Mouse (Mus musculus) ovary, postnatal 10 days (tissue): ENCODE measurements around the gene Wdr62.
"Not testable (repeated sequence)": the region's sequence is repeated elsewhere in the genome, so short reads cannot be mapped to it uniquely, and the experiment has no call there.

Source experiments
- DNase-seq: peaks from one replicate; pipeline ENCODE4 v3.0.0; 2022; ENCODE audit warnings: low spot score

Gene Wdr62

DNA sequence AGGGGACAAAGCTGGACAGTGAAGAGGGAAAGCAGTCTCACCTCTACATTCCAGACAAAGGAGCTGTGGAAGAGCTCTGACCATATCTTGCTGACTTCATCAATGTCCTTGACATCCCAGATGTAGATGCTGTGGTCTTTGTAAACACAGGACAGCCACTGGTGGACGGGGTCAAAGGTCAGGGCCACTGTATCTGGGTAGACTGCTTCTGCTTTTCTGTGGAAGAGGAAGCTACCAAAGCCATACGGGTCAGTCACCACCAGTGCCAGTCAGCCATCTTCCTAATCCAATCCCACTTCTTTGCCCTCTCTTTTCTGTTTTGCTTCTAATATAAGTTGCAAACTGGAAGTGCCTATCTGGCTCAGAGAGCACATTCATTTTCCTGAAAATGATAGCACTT is 15.2 kb downstream of the Wdr62 start:
- no peak for DNase-seq

DNA sequence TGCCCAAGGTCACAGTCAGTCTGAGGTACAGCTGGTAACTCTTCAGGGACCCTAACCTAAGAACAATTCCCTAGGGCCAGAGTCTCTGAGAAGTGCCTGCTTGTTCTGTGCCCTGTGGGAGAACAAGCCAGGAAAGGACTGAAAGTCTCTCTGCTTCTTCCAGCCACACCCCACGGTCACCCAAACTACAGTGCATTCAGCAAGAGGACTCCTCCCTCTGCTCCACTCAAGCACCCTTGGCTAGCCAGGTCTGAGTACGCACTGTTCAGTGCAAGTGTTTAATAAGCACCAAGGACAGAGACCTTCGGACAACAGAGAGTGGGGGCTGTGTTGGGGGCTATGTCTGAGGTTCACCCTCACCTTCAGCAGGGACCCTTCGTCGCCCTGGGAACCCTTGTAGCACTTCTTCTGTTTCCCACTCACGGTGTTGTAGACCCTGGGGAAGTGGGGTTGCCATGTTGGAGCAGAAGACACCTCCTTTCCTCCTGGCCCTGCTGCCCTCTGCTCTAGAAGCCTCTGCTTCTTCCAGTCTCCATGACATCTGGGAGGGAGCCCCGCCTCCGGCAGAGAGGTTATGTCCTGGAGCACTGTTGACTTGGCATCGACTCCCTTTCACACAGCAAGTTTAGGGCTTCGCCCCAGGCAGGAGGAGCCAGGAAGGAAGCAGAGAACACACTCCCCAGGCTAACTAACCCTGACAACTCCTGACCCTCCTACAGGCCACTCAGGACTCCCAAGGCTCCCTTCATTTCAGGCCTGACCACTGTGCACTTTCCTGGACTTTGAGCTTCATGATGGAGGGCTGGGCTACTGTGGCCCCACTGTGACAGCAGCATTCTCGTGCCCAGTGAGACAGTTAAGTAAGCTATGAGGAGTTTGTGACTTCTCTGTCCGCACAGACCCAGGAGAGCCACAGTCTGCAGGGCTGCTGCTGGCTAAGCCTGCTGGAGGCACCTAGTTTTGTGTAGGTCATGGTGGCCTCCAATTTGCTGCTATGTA is 28.0 kb downstream of the Wdr62 start:
- DNase-seq = no peak

DNA sequence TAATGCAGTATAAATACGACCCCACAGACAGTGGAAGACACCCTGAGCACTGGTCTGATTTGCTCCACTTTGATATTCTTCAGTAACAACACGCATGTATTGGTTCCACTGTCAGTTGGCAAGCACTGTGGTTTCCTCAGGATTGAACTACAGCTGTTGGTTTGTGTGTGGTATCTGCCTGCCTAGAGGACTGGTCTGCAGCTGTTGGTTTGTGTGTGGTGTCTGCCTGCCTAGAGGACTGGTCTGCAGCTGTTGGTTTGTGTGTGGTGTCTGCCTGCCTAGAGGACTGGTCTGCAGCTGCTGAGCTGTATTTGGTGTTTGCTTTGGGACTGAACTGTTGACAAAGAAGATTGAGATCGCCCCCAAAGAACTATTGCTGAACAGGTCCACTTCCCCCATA is 42.8 kb downstream of the Wdr62 start:
- DNase-seq = not testable (repeated sequence)

DNA sequence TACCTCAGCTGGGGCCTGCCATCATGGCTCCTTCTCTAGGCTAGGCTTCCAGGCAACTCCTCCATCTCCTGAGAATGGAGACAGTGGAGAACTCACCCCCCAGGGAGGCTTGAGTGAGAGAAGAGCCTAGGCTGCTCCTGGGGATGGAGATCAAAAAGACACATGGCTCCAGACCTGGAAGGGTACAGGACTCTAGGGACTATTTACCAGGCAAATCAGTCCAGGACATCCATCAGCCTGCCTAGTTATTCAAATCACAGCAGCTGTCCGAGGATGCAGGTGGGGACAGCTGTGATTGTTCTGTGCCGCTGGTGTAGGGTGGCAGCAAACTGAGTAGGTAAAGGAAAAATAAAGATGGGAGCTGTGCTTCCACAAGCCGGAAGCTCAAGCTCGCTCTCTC is 44.6 kb downstream of the Wdr62 start, which contains the start of gene Ovol3:
Gene Ovol3 (minus strand): TSS at position 101 of the 400 bp plus-strand sequence.
- DNase-seq = no peak

DNA sequence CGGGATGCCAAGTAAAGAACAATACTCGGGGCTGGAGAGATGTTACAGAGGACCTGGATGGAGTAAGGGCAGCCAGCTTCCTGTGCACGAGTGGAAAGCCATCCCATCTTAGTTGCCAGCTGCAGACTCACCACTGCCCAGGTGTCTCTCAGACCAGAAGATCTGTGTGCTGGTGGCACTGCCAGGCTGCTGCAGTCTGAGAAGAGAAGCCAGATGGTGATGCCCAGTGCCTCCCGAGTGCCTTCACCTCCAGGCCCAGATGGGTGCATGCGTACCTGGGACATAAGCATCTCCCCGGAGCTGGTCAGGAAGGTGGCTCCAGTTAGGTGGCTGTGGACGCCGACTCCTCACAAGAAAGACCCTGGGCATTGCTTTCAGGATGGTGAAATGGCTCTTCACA is 45.1 kb downstream of the Wdr62 start:
- no peak for DNase-seq

DNA sequence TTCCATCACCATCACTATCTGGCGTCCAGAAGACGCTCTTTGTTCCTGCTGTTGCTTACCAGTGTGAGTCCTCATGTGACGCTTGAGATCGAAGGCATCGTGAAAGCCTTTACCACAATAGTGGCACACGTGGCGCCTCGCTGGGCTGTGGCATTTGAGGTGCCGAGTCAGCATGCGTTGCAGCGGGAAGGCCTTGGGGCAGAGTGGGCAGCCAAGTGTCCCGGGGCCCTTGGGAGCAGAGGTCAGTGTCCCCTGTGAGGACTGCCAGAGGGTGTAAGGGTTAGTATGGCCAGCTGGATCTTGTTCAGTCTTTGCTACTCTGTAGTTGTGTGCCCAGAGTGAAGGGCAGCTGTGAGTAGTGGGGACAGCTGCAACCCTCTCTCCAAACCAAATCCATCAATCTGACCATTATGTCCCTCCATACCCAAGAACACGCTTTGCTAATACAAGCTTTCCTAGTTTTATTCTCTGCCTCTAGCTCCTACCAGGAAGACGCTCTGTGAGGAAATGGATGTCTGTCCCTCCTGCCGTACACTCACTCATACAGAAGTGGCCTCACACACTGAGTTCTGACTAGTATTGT is 45.9 kb downstream of the Wdr62 start:
- DNase-seq = no peak

DNA sequence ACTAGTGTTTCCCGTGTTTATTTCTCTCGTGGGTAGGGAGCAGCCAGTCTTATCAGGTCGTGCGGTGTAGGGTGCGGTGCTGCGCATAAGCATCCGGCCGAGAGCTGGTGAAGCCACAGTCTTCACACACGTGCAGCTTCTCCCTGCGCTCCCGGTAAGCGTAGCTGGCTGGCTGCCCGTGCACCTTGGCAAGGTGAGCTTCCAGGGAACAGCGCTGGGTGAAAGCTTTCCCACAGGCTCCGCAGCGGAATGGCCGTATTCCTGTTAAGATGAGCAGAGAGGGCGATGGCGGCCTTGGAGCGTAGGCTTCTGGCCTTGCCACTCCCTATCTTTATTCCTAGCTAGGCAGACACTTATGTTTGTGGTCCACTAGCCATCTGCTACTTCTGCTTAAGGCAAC is 46.8 kb downstream of the Wdr62 start:
- DNase-seq = no peak

DNA sequence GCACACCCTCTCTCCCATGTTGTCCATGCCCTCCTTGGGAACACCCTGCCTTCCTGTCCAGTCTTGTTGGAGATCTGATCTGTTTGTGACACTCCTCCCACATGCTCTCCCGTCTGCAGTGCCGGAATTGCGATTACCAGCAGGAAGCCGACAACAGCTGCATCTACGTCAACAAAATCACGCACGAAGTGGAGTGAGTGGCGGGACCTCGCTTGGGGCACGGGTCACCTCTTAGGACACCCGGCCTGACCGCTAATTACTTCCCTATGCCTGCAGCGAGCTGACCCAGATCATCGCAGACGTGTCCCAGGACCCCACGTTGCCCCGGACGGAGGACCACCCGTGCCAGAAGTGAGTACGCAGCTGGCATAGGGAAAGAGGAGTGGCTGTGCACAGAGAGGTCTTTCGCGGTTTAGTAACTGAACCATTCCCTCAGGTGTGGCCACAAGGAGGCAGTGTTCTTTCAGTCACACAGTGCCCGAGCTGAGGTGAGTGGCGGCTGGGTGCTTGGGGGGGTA is 47.5 kb downstream of the Wdr62 start:
- no peak for DNase-seq

DNA sequence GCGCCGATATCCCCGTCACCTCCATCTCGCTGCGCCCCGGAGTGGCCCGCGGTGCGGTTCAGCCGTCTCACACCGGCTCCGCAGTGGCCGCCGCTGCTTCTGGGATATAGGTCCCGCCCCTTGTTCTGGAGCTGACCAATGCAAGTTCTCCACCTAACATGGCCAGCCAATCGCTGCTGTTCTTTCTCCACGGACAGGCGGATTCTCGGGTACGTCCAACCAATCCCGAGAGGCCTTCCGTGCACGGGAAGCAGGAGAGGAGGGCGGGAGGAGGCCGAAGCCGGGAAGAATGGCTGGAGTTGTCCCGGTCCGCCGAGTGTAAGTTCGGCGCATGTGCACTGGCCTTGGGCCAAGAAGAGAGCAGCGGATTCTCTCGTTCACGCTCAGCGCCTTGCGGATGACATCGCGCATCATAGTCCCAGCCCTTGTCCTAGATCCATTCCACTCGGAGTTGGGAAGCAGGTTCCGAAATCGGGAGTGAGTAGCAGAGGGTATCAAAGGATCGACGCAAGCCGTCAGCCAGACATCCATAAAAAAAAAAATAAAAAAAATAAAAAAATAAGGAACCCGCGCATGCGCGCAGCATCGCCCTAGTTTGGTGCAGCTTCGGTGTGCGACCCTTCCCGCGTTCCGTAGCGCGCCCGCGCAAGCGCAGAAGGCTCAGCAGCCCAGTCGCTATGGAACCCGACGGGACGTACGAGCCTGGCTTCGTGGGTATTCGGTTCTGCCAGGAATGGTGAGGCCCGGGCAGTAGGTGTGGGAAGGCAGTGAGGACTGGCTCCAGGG is 48.4 kb downstream of the Wdr62 start, which contains the start of the genes Polr2i and Tbcb:
Gene Polr2i (plus strand): TSS at position 280 of the 786 bp plus-strand sequence.
Gene Tbcb (minus strand): TSS at position 604 of the 786 bp plus-strand sequence.
- peak; percentile 95 for DNase-seq

DNA sequence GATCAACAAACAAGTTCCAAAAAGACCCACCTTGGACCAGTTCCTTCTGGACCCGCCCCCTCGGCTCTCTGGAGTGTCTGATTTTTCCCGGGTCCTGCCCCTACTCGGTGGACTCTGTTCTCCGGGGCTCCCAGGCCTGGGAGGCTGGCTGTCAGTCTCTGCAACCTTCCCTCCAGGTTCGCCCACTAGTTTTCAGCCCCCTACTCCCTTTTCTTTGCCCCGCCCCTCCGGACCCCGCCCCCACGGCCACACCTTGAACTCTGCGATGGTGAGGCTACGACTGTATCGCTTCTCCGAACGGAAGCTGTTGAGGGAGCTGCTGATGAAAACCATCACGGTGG is 48.9 kb downstream of the Wdr62 start:
- DNase-seq = no peak

DNA sequence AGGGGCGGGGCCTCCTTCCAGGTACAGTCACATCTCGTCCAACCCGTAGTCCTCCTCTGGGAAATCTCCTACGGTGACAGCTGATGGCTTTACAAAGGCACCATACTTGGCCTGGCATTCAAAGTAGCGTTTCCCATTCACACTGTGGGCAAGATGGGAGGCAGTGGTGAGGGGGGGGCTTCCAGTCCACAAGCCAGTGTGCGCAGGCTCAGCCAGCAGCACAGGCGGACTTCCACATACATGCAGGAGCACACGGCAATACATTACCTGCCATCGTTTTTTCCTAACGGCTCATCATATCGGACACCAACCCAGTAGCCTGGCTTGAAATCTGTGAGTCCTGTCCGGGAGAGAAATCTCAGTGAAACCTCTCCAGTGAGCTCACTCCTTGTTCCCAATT is 56.0 kb downstream of the Wdr62 start:
- no peak for DNase-seq

DNA sequence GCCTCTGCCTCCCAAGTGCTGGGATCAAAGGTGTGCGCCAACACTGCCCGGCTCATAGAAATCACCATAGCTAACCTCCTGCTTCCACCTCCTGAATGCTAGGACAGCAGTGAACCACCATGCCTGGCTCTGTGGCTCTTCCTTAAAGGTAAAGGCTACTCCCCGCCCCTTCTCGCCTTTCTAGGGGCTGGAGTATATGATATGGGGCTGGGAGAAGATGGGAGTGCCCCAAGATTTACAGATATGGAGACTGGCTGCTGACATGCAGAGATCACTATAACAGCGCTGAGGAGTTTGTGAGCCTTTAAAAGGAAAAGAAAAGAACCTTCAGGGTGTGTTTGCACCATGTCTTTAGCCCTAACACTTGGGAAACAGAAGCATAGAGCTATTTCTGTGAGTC is 58.0 kb downstream of the Wdr62 start:
- DNase-seq = no peak

DNA sequence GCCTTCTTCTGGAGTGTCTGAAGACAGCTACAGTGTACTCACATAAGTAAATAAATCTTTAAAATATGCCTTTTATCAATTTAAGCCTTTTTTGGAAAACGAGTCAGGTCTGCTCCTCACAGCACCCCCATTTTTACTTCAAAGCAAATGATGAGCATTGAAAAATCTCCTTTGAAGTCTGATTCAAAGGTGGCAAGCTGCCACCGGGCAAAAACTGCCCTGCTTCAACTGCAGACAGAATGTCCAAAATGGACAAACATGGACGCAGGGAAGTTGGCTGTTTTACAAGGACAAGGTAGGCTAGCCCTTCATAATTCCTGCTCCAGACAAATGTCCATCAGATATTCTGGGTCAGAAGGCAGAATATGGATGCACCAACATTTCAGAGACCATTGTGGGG is 58.8 kb downstream of the Wdr62 start:
- DNase-seq = no peak

DNA sequence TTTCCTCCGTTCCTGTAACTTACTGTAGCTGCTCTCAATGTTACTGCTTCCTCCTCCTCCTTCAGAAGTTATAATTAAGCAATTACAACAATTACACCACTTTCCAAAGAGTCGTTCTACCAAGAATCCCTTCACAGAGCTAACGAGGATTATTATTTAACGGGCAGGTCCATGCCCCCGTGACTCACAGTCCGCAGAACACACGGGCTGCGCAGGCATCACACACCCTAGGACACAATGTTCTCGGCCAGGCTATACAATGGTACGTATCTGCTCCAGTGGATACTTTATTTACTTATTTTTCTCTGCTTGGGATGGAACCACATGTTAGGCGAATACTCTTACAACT is 60.2 kb downstream of the Wdr62 start:
- DNase-seq = no peak

DNA sequence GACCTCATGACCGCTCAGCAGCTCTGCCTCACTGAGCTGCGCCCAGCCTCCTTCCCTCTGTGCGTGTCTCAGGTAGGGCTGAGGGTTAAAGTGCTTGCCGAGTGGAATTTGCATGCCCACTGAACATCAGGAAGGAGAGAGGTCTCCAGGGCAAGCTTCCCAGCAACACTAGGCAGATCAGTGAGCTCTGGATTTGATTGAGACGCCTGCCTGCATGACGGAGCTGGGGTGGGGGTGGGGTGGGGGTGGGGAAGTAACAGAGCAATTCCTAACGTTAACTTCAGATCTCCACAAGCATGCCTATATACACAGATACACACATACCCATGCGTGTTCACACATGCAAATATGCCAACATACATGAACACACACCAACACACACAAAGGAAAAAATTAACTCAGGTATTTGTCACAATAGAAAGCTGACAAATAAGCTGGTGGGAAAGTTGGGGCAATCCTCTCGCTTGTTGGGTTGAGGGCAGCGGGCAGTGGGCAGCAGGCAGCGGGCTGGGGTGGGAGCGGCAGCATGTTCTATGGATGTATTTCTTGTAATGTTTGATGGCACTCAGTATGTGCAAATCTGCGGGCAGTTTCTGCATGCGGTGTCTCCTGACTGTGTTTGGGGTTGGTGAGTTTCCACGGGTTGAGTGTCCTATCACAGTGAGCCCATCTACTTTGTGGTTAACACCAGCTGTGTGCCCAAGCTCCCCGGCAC is 60.8 kb downstream of the Wdr62 start:
- no peak for DNase-seq

DNA sequence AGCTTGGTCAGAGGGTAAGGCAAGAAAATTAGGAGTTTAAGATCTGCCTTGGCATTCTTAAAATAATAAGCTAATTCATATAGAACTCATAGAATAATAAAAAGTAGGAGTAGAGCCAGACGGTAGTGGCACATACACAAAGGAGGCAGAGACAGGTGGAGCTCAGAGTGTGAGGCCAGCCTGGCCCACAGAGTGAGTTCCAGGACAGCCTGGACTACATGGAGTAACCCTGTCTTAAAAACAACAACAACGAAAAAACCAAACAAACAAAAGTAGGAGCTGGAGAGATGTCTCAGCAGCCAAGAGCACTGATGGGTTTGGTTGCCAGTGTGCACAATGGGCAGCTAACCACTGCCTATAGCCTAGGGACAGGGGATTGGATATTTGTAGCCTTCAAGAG is 62.9 kb downstream of the Wdr62 start:
- DNase-seq = no peak

DNA sequence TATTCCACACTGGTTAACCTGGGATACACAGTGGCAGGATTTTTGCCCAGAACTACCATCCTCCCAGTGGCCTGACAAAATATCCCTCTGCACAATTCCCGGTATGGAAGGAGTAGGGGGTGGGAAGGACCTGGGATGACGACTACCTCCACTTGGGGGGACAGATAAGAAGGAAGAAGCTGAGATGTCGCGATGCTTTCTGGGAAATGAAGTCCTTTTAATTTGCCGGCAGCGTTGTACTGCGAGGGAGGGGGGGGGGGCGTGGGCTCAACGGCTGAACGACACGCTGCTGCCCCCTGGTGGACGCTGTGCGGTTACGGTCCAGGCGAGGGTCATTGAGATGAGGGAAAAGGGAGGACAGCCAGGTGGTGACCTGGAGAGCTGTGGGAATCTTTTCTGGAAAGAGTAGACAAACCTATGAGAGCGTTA is 63.5 kb downstream of the Wdr62 start:
- peak; percentile 35 for DNase-seq

DNA sequence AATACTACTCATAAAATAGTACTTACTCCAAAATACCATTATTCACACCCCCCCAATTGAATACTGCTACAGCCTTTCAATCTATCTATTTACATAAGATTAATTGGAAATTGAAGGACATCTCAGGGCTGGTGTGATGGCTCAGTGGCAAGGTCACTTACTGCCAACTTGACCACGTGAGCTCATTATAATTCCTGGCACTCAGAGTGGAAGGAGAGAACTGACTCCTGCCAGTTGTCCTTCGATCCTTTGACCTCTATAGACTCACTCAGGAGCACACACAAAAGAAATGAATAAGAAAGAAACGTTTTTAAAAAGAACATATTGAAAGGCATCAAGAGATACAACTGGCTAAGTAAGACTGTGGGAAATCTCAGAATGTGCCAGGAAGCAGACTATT is 64.3 kb downstream of the Wdr62 start:
- DNase-seq = no peak

DNA sequence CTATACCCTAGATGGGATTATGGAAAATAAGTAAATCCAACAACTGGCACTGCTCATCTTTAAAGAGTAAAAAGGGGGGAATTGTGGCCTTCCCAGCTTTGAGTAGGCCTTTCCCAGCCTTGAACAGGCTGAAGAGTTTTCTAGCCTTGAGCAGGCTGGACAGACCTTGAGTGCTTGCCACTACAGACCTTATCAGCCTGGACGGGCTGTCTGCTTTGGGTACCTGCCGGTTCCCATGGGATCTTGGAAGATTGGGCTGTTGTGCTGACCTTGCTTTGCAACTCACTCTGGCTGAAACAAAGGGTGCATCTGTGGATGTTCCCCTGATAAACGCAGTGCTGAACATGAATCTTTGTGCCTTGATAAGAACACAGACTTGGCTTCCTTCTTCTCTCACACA is 66.3 kb downstream of the Wdr62 start:
- no peak for DNase-seq

DNA sequence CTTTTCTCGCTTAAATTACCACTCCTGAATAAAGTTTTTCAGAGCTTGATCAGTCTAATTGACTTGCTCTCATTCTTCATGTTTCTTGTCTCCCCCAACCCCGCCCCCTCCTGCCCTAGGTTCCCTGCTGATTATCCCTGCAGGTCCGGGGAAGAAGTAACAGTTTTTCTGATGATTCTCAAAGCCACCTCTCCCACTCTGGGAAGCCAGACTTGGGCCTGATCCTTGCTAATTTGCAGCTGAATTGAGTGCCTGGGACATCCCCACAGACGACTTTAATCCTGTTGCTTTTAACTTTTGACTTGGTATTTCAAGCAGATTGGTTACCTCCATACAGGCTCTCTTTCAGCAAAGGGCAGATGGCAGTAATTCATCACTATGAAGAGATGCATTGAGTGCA is 69.2 kb downstream of the Wdr62 start:
- DNase-seq = no peak

DNA sequence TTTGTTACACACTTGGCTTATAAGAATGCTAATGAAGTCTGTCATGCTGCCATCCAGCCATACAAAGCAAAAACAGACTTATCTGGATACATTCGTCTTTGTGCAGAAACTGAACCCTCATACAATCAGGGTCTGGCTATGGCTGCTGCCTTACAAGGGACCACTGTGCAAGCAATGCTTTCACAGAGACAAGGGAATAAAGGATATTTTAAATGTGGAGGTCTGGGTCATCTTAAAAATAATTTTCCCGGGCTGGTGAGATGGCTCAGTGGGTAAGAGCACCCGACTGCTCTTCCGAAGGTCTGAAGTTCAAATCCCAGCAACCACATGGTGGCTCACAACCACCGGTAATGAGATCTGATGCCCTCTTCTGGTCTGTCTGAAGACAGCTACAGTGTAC is 73.9 kb downstream of the Wdr62 start:
- not testable (repeated sequence) for DNase-seq

DNA sequence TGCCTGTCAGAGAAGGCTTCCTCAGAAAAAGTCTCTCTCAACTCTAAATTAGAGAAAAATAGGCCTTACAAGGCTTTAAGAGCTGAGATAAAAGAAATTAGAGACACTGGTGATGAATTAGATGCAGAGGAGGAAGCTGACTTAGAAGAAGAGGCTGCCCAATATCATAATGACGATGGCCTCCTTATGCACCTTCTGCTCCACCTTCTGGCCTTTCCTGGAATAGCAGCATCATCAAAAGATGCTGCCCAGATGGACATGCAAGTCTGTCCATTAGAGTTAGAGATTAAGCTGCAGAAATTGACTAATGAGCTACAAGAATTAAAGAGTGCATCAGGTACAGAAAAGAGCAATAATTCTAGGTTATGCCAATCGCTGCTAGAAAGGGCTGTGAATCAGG is 74.8 kb downstream of the Wdr62 start:
- no peak for DNase-seq
